Mouse (Mus musculus) hindbrain, embryonic 12.5 days (tissue): ENCODE results near the gene Cdpf1. TPM values are rescaled to one million over a fixed set of nuclear protein-coding genes. Genes with fewer than 3 reads are reported as not detected.

Experiments used
- ATAC-seq: fragments of 200-750 bp; cut with Nextera tagmentation; 2 replicates; pipeline ENCODE4 v1.8.0; 2017; ENCODE audit warnings: moderate TSS enrichment; ENCODE audit not compliant: low FRiP score
- H3K27ac ChIP-seq: fragments of 300-500 bp; sonication (generic); 2 replicates; pipeline ENCODE4 v1.5.1; 2016; ENCODE audit warnings: mild to moderate bottlenecking
- H3K27me3 ChIP-seq: fragments of 300-500 bp; sonication (generic); 2 replicates; pipeline ENCODE4 v1.6.1; 2016; ENCODE audit warnings: mild to moderate bottlenecking
- H3K36me3 ChIP-seq: fragments of 300-500 bp; sonication (generic); 2 replicates; pipeline ENCODE4 v1.6.1; 2016; ENCODE audit warnings: mild to moderate bottlenecking
- H3K4me1 ChIP-seq: fragments of 300-500 bp; sonication (generic); 2 replicates; pipeline ENCODE4 v1.6.1; 2016
- H3K4me2 ChIP-seq: fragments of 300-500 bp; sonication (generic); replicated peaks from 2 replicates; pipeline ENCODE4 v1.6.1; 2016; ENCODE audit warnings: mild to moderate bottlenecking
- H3K4me3 ChIP-seq: fragments of 300-500 bp; sonication (generic); 2 replicates; pipeline ENCODE4 v1.5.1; 2016; ENCODE audit warnings: mild to moderate bottlenecking
- H3K9ac ChIP-seq: fragments of 300-500 bp; sonication (generic); 2 replicates; pipeline ENCODE4 v1.6.1; 2016; ENCODE audit warnings: mild to moderate bottlenecking, moderate library complexity
- H3K9me3 ChIP-seq: fragments of 300-500 bp; sonication (generic); replicated peaks from 2 replicates; pipeline ENCODE4 v1.6.1; 2016; ENCODE audit warnings: mild to moderate bottlenecking
- WGBS: fragments of 180-500 bp; shearing (Covaris S2); methylation state at CpG from one replicate; pipeline ENCODE4 v1.1.7; 2016; 5-methylcytosine and 5-hydroxymethylcytosine counted together
- polyA plus RNA-seq: library from polyadenylated mRNA; unstranded; fragments of >200 nt; fragmentation: Nextera tagmentation; extraction: Ambion mirVana; gene quantifications from 2 replicates; pipeline ENCODE4 v1.2.1, GENCODE M21; 2016

The Cdpf1 gene
- polyA plus RNA-seq, 1 experiment from 2014 or later, result 16.8 TPM

GRCm38 (mm10) chr15:85829470-85829869 is 18.0 kb upstream of the Cdpf1 start:
- Histone ChIP-seq H3K27me3 (no peaks in the 10 kb centered on the region), H3K4me1 (peaks cover 14% of the 10 kb centered on the region), H3K27ac (no peak overlapping the region), H3K9me3 (no peaks in the 10 kb centered on the region), H3K36me3 (no peaks in the 10 kb centered on the region), H3K9ac (no peak overlapping the region), H3K4me3 (no peak overlapping the region), H3K4me2 (no peak overlapping the region)
- ATAC-seq, result no peak
- WGBS, result 76% methylated on average over 5 of the region's 5 CpGs

GRCm38 (mm10) chr15:85828071-85828470 is 16.6 kb upstream of the Cdpf1 start:
- no peak for ATAC-seq
- H3K27ac ChIP-seq, result no peak overlapping the region

GRCm38 (mm10) chr15:85826676-85827075 is 15.2 kb upstream of the Cdpf1 start:
- H3K27ac ChIP-seq, result no peak overlapping the region
- H3K4me1 ChIP-seq, result peaks cover 7% of the 10 kb centered on the region
- no peak overlapping the region for H3K4me2 ChIP-seq
- WGBS, result 70% methylated on average over 5 of the region's 5 CpGs
- H3K9me3 ChIP-seq, result no peaks in the 10 kb centered on the region
- no peaks in the 10 kb centered on the region for H3K36me3 ChIP-seq
- peaks cover 6% of the 10 kb centered on the region for H3K27me3 ChIP-seq
- no peak overlapping the region for H3K9ac ChIP-seq
- H3K4me3 ChIP-seq, result no peak overlapping the region
- no peak for ATAC-seq

More at GRCm38 (mm10) chr15:85828071-85828470, 16.6 kb upstream of the Cdpf1 start:
- Histone ChIP-seq H3K4me3 (no peak overlapping the region), H3K36me3 (no peaks in the 10 kb centered on the region), H3K9me3 (no peaks in the 10 kb centered on the region), H3K4me2 (no peak overlapping the region), H3K27me3 (no peaks in the 10 kb centered on the region), H3K4me1 (peaks cover 14% of the 10 kb centered on the region), H3K9ac (no peak overlapping the region)
- WGBS, result 91% methylated on average over 4 of the region's 4 CpGs

- 10% methylated on average over 4 of the region's 4 CpGs for WGBS
- Histone ChIP-seq H3K4me3 (peak overlapping the region; percentile 57), H3K4me1 (peaks cover 11% of the 10 kb centered on the region), H3K27ac (no peak overlapping the region), H3K9ac (peak overlapping the region; percentile 68), H3K4me2 (peak overlapping the region; percentile 98), H3K27me3 (peaks cover 28% of the 10 kb centered on the region), H3K36me3 (no peaks in the 10 kb centered on the region), H3K9me3 (no peaks in the 10 kb centered on the region; the same call in 1 of the 2 replicates)
- no peak for ATAC-seq
These were observed 10.5 kb upstream of the Cdpf1 start for GRCm38 (mm10) chr15:85822011-85822359.

- WGBS, result 2% methylated on average over 64 of the region's 65 CpGs
- ATAC-seq, result 0 out of 2 replicates have a peak, but pooled peaks have one; percentile 40
- peak within 1 kb of the TSS; percentile 57 for H3K4me3 ChIP-seq
These were observed 9.9 kb upstream of the Cdpf1 start, which contains the start of gene Pkdrej for GRCm38 (mm10) chr15:85821203-85822010. Gene Pkdrej, minus strand, starts transcription at chr15:85821734.

GRCm38 (mm10) chr15:85813428-85813827 is 1.9 kb upstream of the Cdpf1 start:
- no peak for ATAC-seq
- peaks cover 11% of the 10 kb centered on the region for H3K4me1 ChIP-seq
- no peaks in the 10 kb centered on the region; the same call in 1 of the 2 replicates for H3K9me3 ChIP-seq
- 76% methylated on average over 10 of the region's 10 CpGs for WGBS
- H3K9ac ChIP-seq, result no peak overlapping the region
- H3K36me3 ChIP-seq, result no peaks in the 10 kb centered on the region
- H3K4me3 ChIP-seq, result no peak overlapping the region
- no peaks in the 10 kb centered on the region for H3K27me3 ChIP-seq
- no peak overlapping the region for H3K4me2 ChIP-seq
- H3K27ac ChIP-seq, result no peak overlapping the region

More at GRCm38 (mm10) chr15:85821203-85822010, 9.9 kb upstream of the Cdpf1 start, which contains the start of gene Pkdrej:
- Histone ChIP-seq H3K27ac (no peak within 1 kb of the TSS), H3K27me3 (peaks cover 28% of the 10 kb centered on the region), H3K36me3 (no peaks in the 10 kb centered on the region), H3K9me3 (no peaks in the 10 kb centered on the region; the same call in 1 of the 2 replicates), H3K4me2 (peak within 1 kb of the TSS; percentile 98), H3K4me1 (peaks cover 11% of the 10 kb centered on the region), H3K9ac (peak within 1 kb of the TSS; percentile 68)

GRCm38 (mm10) chr15:85810806-85811521 is 533 bp downstream of the Cdpf1 start:
- Histone ChIP-seq H3K27me3 (no peaks in the 10 kb centered on the region), H3K4me2 (peak overlapping the region; percentile 86), H3K36me3 (no peaks in the 10 kb centered on the region), H3K9me3 (no peaks in the 10 kb centered on the region), H3K4me1 (peaks cover 11% of the 10 kb centered on the region), H3K4me3 (peak overlapping the region; percentile 70), H3K9ac (peak overlapping the region; percentile 75), H3K27ac (peak overlapping the region; percentile 87)
- 8% methylated on average over 36 of the region's 36 CpGs for WGBS
- ATAC-seq, result peak; percentile 91

- ATAC-seq, result no peak
- H3K27me3 ChIP-seq, result no peaks in the 10 kb centered on the region
- 88% methylated on average over 5 of the region's 5 CpGs for WGBS
- no peak overlapping the region for H3K9ac ChIP-seq
- H3K4me2 ChIP-seq, result peak overlapping the region; percentile 86
- H3K36me3 ChIP-seq, result no peaks in the 10 kb centered on the region
- H3K9me3 ChIP-seq, result no peaks in the 10 kb centered on the region
- no peak overlapping the region for H3K27ac ChIP-seq
- H3K4me3 ChIP-seq, result peak overlapping the region; percentile 70; the same call in 1 of the 2 replicates
- peaks cover 11% of the 10 kb centered on the region for H3K4me1 ChIP-seq
These were observed 1.1 kb downstream of the Cdpf1 start for GRCm38 (mm10) chr15:85810462-85810805.

- no peak overlapping the region for H3K4me3 ChIP-seq
- 87% methylated on average over 12 of the region's 12 CpGs for WGBS
- H3K27ac ChIP-seq, result no peak overlapping the region
- H3K4me2 ChIP-seq, result no peak overlapping the region
- no peaks in the 10 kb centered on the region for H3K27me3 ChIP-seq
- H3K36me3 ChIP-seq, result no peaks in the 10 kb centered on the region
- H3K9me3 ChIP-seq, result no peaks in the 10 kb centered on the region
- H3K4me1 ChIP-seq, result peaks cover 11% of the 10 kb centered on the region
- ATAC-seq, result no peak
- no peak overlapping the region for H3K9ac ChIP-seq
These were observed 2.4 kb downstream of the Cdpf1 start for GRCm38 (mm10) chr15:85809091-85809490.

GRCm38 (mm10) chr15:85808434-85808833 is 3.1 kb downstream of the Cdpf1 start:
- H3K27ac ChIP-seq, result no peak overlapping the region
- peaks cover 11% of the 10 kb centered on the region for H3K4me1 ChIP-seq
- H3K27me3 ChIP-seq, result no peaks in the 10 kb centered on the region
- no peak for ATAC-seq
- H3K36me3 ChIP-seq, result no peaks in the 10 kb centered on the region
- no peak overlapping the region for H3K4me2 ChIP-seq
- no peak overlapping the region for H3K4me3 ChIP-seq
- WGBS, result 54% methylated on average over 8 of the region's 8 CpGs
- no peak overlapping the region for H3K9ac ChIP-seq
- no peaks in the 10 kb centered on the region for H3K9me3 ChIP-seq

- WGBS, result 74% methylated on average over 6 of the region's 6 CpGs
- H3K4me1 ChIP-seq, result peaks cover 11% of the 10 kb centered on the region
- H3K36me3 ChIP-seq, result no peaks in the 10 kb centered on the region
- H3K9ac ChIP-seq, result no peak overlapping the region
- ATAC-seq, result no peak
- H3K4me2 ChIP-seq, result no peak overlapping the region
- H3K27me3 ChIP-seq, result no peaks in the 10 kb centered on the region
- no peak overlapping the region for H3K4me3 ChIP-seq
- H3K9me3 ChIP-seq, result no peaks in the 10 kb centered on the region
- no peak overlapping the region for H3K27ac ChIP-seq
These were observed 3.5 kb downstream of the Cdpf1 start for GRCm38 (mm10) chr15:85808031-85808430.

- no peak overlapping the region for H3K4me3 ChIP-seq
- no peaks in the 10 kb centered on the region for H3K27me3 ChIP-seq
- no peak overlapping the region for H3K9ac ChIP-seq
- WGBS, result 84% methylated on average over 4 of the region's 4 CpGs
- H3K9me3 ChIP-seq, result no peaks in the 10 kb centered on the region
- H3K27ac ChIP-seq, result no peak overlapping the region
- H3K4me1 ChIP-seq, result peaks cover 14% of the 10 kb centered on the region
- no peaks in the 10 kb centered on the region for H3K36me3 ChIP-seq
- no peak overlapping the region for H3K4me2 ChIP-seq
- ATAC-seq, result no peak
These were observed 4.1 kb downstream of the Cdpf1 start for GRCm38 (mm10) chr15:85807404-85807803.
